Mouse (Mus musculus): Measurements from ENCODE around the gene B9d2.
"Not testable (repeated sequence)": the region's sequence is repeated elsewhere in the genome, so short reads cannot be mapped to it uniquely, and the experiment has no call there.

B9d2 gene

GRCm38 (mm10) chr7:25704716-25705364, 24.3 kb downstream of the B9d2 start:
- no peak for DNase-seq (ENCODE audit: low read depth)

- no peak for DNase-seq (ENCODE audit: low read depth)
Measured at GRCm38 (mm10) chr7:25705801-25706251, 25.2 kb downstream of the B9d2 start.

- DNase-seq (ENCODE audit: low read depth): no peak
Measured at GRCm38 (mm10) chr7:25706578-25707170, 26.1 kb downstream of the B9d2 start.

- no peak for DNase-seq (ENCODE audit: low read depth)
Measured at GRCm38 (mm10) chr7:25707581-25708292, 27.2 kb downstream of the B9d2 start.

GRCm38 (mm10) chr7:25709961-25710360, 29.4 kb downstream of the B9d2 start:
- DNase-seq (ENCODE audit: low read depth): no peak

GRCm38 (mm10) chr7:25710519-25711130, 30.0 kb downstream of the B9d2 start:
- no peak for DNase-seq (ENCODE audit: low read depth)

- DNase-seq (ENCODE audit: low read depth): no peak
Measured at GRCm38 (mm10) chr7:25711165-25711564, 30.6 kb downstream of the B9d2 start.

- DNase-seq (ENCODE audit: low read depth): no peak
Measured at GRCm38 (mm10) chr7:25711731-25712197, 31.2 kb downstream of the B9d2 start.

GRCm38 (mm10) chr7:25712801-25713200, 32.2 kb downstream of the B9d2 start:
- DNase-seq (ENCODE audit: low read depth): no peak

- no peak for DNase-seq (ENCODE audit: low read depth)
Measured at GRCm38 (mm10) chr7:25714581-25714980, 34.0 kb downstream of the B9d2 start.

GRCm38 (mm10) chr7:25715731-25716271, 35.2 kb downstream of the B9d2 start:
- DNase-seq (ENCODE audit: low read depth): no peak

- no peak for DNase-seq (ENCODE audit: low read depth)
Measured at GRCm38 (mm10) chr7:25717478-25717877, 36.9 kb downstream of the B9d2 start.

GRCm38 (mm10) chr7:25718788-25719417, 38.3 kb downstream of the B9d2 start, which contains the start of gene Ccdc97:
Ccdc97 (minus strand) TSS chr7:25719088.
- peak; percentile 96 for DNase-seq (ENCODE audit: low read depth)

- peak; percentile 78 for DNase-seq (ENCODE audit: low read depth)
Measured at GRCm38 (mm10) chr7:25719761-25720610, 39.4 kb downstream of the B9d2 start.

GRCm38 (mm10) chr7:25720760-25721159, 40.2 kb downstream of the B9d2 start:
- DNase-seq (ENCODE audit: low read depth): no peak

GRCm38 (mm10) chr7:25721776-25722175, 41.2 kb downstream of the B9d2 start:
- DNase-seq (ENCODE audit: low read depth): not testable (repeated sequence)

GRCm38 (mm10) chr7:25725886-25726285, 45.3 kb downstream of the B9d2 start:
- DNase-seq (ENCODE audit: low read depth): no peak

GRCm38 (mm10) chr7:25727800-25728199, 47.2 kb downstream of the B9d2 start:
- no peak for DNase-seq (ENCODE audit: low read depth)

- no peak for DNase-seq (ENCODE audit: low read depth)
Measured at GRCm38 (mm10) chr7:25729396-25729795, 48.8 kb downstream of the B9d2 start.

GRCm38 (mm10) chr7:25729862-25730261, 49.3 kb downstream of the B9d2 start:
- no peak for DNase-seq (ENCODE audit: low read depth)
